Mouse (Mus musculus): Measurements from ENCODE around the gene Bcl7c. TPM values are rescaled to one million over a fixed set of nuclear protein-coding genes. Genes with fewer than 3 reads are reported as not detected.

Bcl7c gene
- polyA plus RNA-seq, 1 experiment from 2014 or later: 42.2 TPM

DNA sequence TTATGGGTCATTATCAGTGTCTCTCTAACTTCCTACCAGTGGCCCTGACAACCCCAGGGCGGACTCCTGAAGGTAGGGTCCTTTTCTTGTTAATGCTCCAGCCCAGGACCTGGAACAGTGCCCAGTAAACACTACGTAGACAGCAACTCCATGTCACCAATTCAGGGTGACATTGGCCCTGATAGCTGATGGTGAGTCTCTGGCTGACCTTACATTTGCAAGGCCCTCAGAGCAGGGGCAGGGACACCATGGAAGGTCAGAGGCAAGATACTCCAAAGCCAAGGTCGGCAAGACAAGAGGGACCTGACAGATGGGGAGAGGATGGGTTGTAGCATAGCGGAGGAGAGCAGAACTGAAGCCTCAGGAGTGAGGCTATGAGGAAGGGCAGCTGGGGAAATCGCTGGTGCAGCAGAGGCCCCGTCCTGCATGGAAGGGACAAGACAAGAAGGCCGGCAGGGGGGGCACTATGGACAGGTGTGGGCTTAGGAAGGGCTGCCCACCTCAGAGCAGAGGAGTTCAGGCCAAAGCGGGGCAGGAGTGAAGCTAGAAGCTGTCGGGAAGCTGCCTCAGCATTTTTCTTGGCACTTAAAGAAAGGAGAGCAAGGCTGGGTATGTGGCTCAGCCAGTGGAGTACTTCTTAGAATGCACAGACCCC lies 19.0 kb downstream of the Bcl7c start:
- Histone ChIP-seq H3K4me3 (ENCODE audit: low read depth, low read length) (no peak overlapping the region), H3K9ac (ENCODE audit: low read length) (no peak overlapping the region), H3K27me3 (ENCODE audit: control insufficient read depth, insufficient read depth, low read length) (no peaks in the 10 kb centered on the region), H3K27ac (replicated peaks) (no peak overlapping the region), H3K4me2 (replicated peaks; ENCODE audit: low read depth) (no peak overlapping the region), H3K4me1 (replicated peaks; ENCODE audit: control insufficient read depth, insufficient read depth) (0 out of 2 replicates have a peak, but pooled peaks cover 4% of the 10 kb centered on the region), H3K36me3 (ENCODE audit: control insufficient read depth, insufficient read depth, low read length) (no peaks in the 10 kb centered on the region), H3K9me3 (ENCODE audit: control insufficient read depth, low read length) (no peaks in the 10 kb centered on the region)
- DNase-seq (ENCODE audit: low spot score) (no peak), ATAC-seq (ENCODE audit: low FRiP score, low TSS enrichment) (no peak)
- TF ChIP-seq CTCF (IDR thresholded peaks at IDR 0.05; ENCODE audit: low read depth) (no peak), EP300 (optimal IDR thresholded peaks at IDR 0.05) (no peak)
- WGBS: 70% methylated on average over 9 of the region's 9 CpGs

DNA sequence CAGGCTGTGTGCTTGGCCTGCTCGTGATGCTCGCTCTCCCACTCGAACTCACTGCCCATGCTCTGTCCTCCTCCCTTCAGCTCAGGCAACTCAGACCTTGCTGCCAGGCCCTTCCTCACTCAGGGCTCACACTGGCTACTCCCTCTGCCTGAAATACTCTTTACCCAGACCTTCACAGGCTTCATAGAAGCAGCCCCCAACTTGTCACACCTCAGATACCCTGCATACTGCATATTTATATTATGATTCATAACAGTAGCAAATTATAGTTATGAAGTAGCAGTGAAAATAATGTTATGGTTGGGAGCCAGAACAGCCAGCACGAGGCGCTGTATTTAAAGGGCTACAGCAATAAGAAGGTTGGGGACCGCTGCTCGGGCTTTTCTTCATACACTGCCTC lies 19.8 kb downstream of the Bcl7c start:
- no peaks in the 10 kb centered on the region for H3K36me3 ChIP-seq (ENCODE audit: control insufficient read depth, insufficient read depth, low read length)
- DNase-seq (ENCODE audit: low spot score) (no peak), ATAC-seq (ENCODE audit: low FRiP score, low TSS enrichment) (no peak)
- H3K27me3 ChIP-seq (ENCODE audit: control insufficient read depth, insufficient read depth, low read length): no peaks in the 10 kb centered on the region
- H3K4me2 ChIP-seq (replicated peaks; ENCODE audit: low read depth): no peak overlapping the region
- H3K27ac ChIP-seq (replicated peaks): no peak overlapping the region
- no peak for TF ChIP-seq EP300 (optimal IDR thresholded peaks at IDR 0.05)
- H3K4me3 ChIP-seq (ENCODE audit: low read depth, low read length): no peak overlapping the region
- 0 out of 2 replicates have a peak, but pooled peaks cover 4% of the 10 kb centered on the region for H3K4me1 ChIP-seq (replicated peaks; ENCODE audit: control insufficient read depth, insufficient read depth)
- no peaks in the 10 kb centered on the region for H3K9me3 ChIP-seq (ENCODE audit: control insufficient read depth, low read length)
- 80% methylated on average over 7 of the region's 7 CpGs for WGBS
- no peak overlapping the region for H3K9ac ChIP-seq (ENCODE audit: low read length)

DNA sequence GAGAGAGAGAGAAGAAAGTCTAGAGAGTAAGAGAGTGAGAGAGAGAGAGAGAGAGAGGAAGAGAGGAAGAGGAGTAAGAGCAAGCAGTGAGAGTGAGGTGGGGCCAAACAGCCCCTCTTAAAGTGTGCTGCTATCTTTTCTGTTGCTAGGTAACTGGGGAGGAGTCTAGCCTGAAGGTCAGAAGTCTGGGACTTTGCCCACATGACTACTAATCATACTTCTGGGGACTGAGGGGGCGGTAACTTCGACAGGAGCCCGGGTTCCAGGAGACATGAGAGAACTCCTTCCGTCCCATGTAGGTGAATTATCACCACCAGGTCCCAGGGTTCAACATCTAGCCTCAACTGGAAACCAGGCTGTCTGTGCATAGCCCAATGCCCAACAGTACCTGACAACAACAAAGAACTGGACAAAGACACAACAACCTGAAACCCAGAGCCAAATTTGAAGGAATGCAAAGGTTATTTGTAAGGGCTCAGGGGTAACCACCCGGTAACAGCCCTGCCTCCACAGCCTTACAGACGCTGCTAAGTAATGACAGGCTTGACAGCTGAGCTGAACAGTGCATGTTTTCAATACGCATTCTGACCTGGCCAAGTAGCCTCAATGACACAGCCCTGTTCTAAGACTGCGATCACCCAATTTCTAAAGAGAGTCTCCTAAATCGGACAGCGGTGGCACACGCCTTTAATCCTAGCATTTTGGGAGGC lies 21.8 kb downstream of the Bcl7c start:
- Histone ChIP-seq H3K9ac (ENCODE audit: low read length) (no peak overlapping the region), H3K36me3 (ENCODE audit: control insufficient read depth, insufficient read depth, low read length) (no peaks in the 10 kb centered on the region), H3K4me2 (replicated peaks; ENCODE audit: low read depth) (no peak overlapping the region), H3K27me3 (ENCODE audit: control insufficient read depth, insufficient read depth, low read length) (no peaks in the 10 kb centered on the region), H3K27ac (replicated peaks) (no peak overlapping the region), H3K4me1 (replicated peaks; ENCODE audit: control insufficient read depth, insufficient read depth) (0 out of 2 replicates have a peak, but pooled peaks cover 4% of the 10 kb centered on the region), H3K9me3 (ENCODE audit: control insufficient read depth, low read length) (no peaks in the 10 kb centered on the region), H3K4me3 (ENCODE audit: low read depth, low read length) (no peak overlapping the region)
- no peak for ATAC-seq (ENCODE audit: low FRiP score, low TSS enrichment)
- TF ChIP-seq EP300 (optimal IDR thresholded peaks at IDR 0.05) (no peak), CTCF (IDR thresholded peaks at IDR 0.05; ENCODE audit: low read depth) (no peak)
- DNase-seq (ENCODE audit: low spot score): no peak
- WGBS: 66% methylated on average over 11 of the region's 11 CpGs

GRCm38 (mm10) chr7:127685304-127686018 lies 23.3 kb downstream of the Bcl7c start:
- no peak for DNase-seq (ENCODE audit: low spot score)
- no peak for TF ChIP-seq CTCF (IDR thresholded peaks at IDR 0.05; ENCODE audit: low read depth)
- TF ChIP-seq EP300 (optimal IDR thresholded peaks at IDR 0.05): no peak

DNA sequence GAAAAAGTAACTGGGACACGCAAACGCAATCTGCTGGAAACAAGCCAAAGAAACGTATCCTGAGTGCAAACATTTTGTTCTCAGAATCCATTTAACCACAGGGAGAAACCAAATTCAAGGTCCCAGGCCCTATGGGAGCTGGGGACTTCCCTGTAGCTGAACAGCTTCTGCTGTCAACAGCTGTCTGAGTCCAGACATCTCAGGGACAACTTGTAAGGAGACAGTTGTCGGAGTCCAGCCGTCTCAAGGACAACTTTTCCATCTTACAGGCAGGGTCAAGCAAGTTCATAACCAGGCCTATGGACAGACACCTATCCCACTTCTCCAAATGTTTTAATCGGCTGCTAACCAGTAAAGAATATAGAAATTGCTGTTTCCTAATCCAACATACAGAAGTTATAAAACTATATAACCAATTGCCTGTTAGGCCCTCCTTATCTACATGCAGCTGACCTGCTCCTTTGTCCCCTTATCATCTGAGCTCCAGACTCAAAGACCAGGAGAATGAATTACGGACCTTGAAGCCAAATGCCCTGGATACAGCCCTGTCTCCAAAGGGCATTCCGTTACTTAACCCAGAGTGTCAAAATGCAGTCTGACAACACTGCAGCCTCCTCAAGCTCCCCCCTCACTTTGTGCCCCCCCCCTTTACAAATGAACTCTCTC lies 26.7 kb downstream of the Bcl7c start:
- Histone ChIP-seq H3K36me3 (ENCODE audit: control insufficient read depth, insufficient read depth, low read length) (no peaks in the 10 kb centered on the region), H3K9me3 (ENCODE audit: control insufficient read depth, low read length) (no peaks in the 10 kb centered on the region), H3K27me3 (ENCODE audit: control insufficient read depth, insufficient read depth, low read length) (no peaks in the 10 kb centered on the region), H3K4me2 (replicated peaks; ENCODE audit: low read depth) (no peak overlapping the region), H3K9ac (ENCODE audit: low read length) (no peak overlapping the region), H3K4me3 (ENCODE audit: low read depth, low read length) (no peak overlapping the region), H3K4me1 (replicated peaks; ENCODE audit: control insufficient read depth, insufficient read depth) (0 out of 2 replicates have a peak, but pooled peaks cover 2% of the 10 kb centered on the region), H3K27ac (replicated peaks) (no peak overlapping the region)
- ATAC-seq (ENCODE audit: low FRiP score, low TSS enrichment) (no peak), DNase-seq (ENCODE audit: low spot score) (no peak)
- WGBS: 62% methylated on average over 8 of the region's 8 CpGs
- no peak for TF ChIP-seq CTCF (IDR thresholded peaks at IDR 0.05; ENCODE audit: low read depth)
- no peak for TF ChIP-seq EP300 (optimal IDR thresholded peaks at IDR 0.05)

More at GRCm38 (mm10) chr7:127685304-127686018, 23.3 kb downstream of the Bcl7c start:
- 43% methylated on average over 14 of the region's 14 CpGs for WGBS
- H3K4me2 ChIP-seq (replicated peaks; ENCODE audit: low read depth): no peak overlapping the region
- ATAC-seq (ENCODE audit: low FRiP score, low TSS enrichment): peak; percentile 54; the same call in 1 of the 2 replicates
- no peaks in the 10 kb centered on the region for H3K9me3 ChIP-seq (ENCODE audit: control insufficient read depth, low read length)
- no peak overlapping the region for H3K27ac ChIP-seq (replicated peaks)
- H3K36me3 ChIP-seq (ENCODE audit: control insufficient read depth, insufficient read depth, low read length): no peaks in the 10 kb centered on the region
- H3K27me3 ChIP-seq (ENCODE audit: control insufficient read depth, insufficient read depth, low read length): no peaks in the 10 kb centered on the region
- H3K4me1 ChIP-seq (replicated peaks; ENCODE audit: control insufficient read depth, insufficient read depth): 0 out of 2 replicates have a peak, but pooled peaks cover 2% of the 10 kb centered on the region
- no peak overlapping the region for H3K4me3 ChIP-seq (ENCODE audit: low read depth, low read length)
- H3K9ac ChIP-seq (ENCODE audit: low read length): no peak overlapping the region
